Mouse (Mus musculus) G1E (cell line): ENCODE measurements around the gene Adh7. TPM values are rescaled to one million over a fixed set of nuclear protein-coding genes. Genes with fewer than 3 reads are reported as not detected.

Experiments
- ATAC-seq: 2 replicates; pipeline ENCODE4 v1.8.0; 2016; ENCODE audit warnings: mild to moderate bottlenecking; ENCODE audit not compliant: insufficient number of reproducible peaks, poor library complexity, low FRiP score, severe bottlenecking; ENCODE audit errors: extremely low read depth
- DNase-seq: peaks from one replicate; pipeline ENCODE4 v3.0.0; 2012; ENCODE audit warnings: low spot score
- H3K27me3 ChIP-seq: 2 replicates; pipeline ENCODE4 v1.6.1; 2012; ENCODE audit warnings: mild to moderate bottlenecking, low read length, inconsistent platforms; ENCODE audit not compliant: insufficient read depth
- H3K36me3 ChIP-seq: replicated peaks from 2 replicates; pipeline ENCODE3; 2012; ENCODE audit warnings: mild to moderate bottlenecking, inconsistent platforms
- H3K4me1 ChIP-seq: 2 replicates; pipeline ENCODE4 v1.6.1; 2012; ENCODE audit warnings: low read depth, low read length, inconsistent platforms, mixed read lengths; ENCODE audit not compliant: insufficient read depth
- H3K4me3 ChIP-seq: 2 replicates; pipeline ENCODE4 v1.5.1; 2012; ENCODE audit warnings: low read depth, mild to moderate bottlenecking, inconsistent platforms, low read length, moderate library complexity, mixed read lengths
- H3K9me3 ChIP-seq: replicated peaks from 2 replicates; pipeline ENCODE4 v1.6.1; 2012; ENCODE audit warnings: inconsistent platforms
- CTCF ChIP-seq: IDR thresholded peaks from 2 replicates; pipeline ENCODE4 v1.5.1; 2012; ENCODE audit warnings: low read depth, low read length, inconsistent platforms, mixed read lengths
- GATA1 ChIP-seq: IDR thresholded peaks from 2 replicates; pipeline ENCODE4 v1.6.1; 2012; ENCODE audit warnings: borderline replicate concordance, low read length, inconsistent platforms, mixed read lengths
- GATA2 ChIP-seq: IDR thresholded peaks from 2 replicates; pipeline ENCODE4 v1.6.1; 2012; ENCODE audit warnings: low read depth, low read length, inconsistent platforms, borderline replicate concordance
- POLR2AphosphoS5 ChIP-seq: IDR thresholded peaks from 2 replicates; pipeline ENCODE4 v1.6.1; 2012; ENCODE audit warnings: low read depth, low read length, inconsistent platforms; ENCODE audit not compliant: insufficient replicate concordance
- TAL1 ChIP-seq: conservative IDR thresholded peaks from 2 replicates; pipeline ENCODE4 v1.6.1; 2012; ENCODE audit warnings: low read depth, low read length, inconsistent platforms, mixed read lengths
- polyA plus RNA-seq: library from polyadenylated mRNA; stranded (reverse); fragments of >175 nt; gene quantifications from 2 replicates; pipeline ENCODE4 v1.2.3, GENCODE M21; 2012
- total RNA-seq, 2 experiments: library from RNA; stranded (forward) in 1 of 2; stranded (reverse) in 1 of 2; fragments of 200-1000 nt in 1 of 2; fragments of >200 nt in 1 of 2; fragmentation: Nextera tagmentation in 1 of 2; gene quantifications; 2 replicates each; pipeline ENCODE4 v1.2.3; 2014 to 2017

Adh7 gene
- total and polyA plus RNA-seq, 3 experiments: 0.05 TPM; not detected in 2

- no peak for TF ChIP-seq GATA2
- TF ChIP-seq CTCF: no peak
- TF ChIP-seq TAL1: no peak
- TF ChIP-seq POLR2AphosphoS5: no peak
- TF ChIP-seq GATA1: no peak
- no peak for DNase-seq
These were observed 26.8 kb downstream of the Adh7 start for GRCm38 (mm10) chr3:138244338-138244874.

GRCm38 (mm10) chr3:138246511-138247020, 29.0 kb downstream of the Adh7 start:
- DNase-seq: no peak
- Histone ChIP-seq H3K36me3 (no peaks in the 10 kb centered on the region), H3K27me3 (peaks cover 10% of the 10 kb centered on the region), H3K9me3 (no peaks in the 10 kb centered on the region), H3K4me1 (no peaks in the 10 kb centered on the region), H3K4me3 (no peak overlapping the region)
- ATAC-seq: no peak
- TF ChIP-seq CTCF: no peak
- TF ChIP-seq TAL1: no peak
- TF ChIP-seq POLR2AphosphoS5: no peak
- TF ChIP-seq GATA2: no peak
- TF ChIP-seq GATA1: no peak

More at GRCm38 (mm10) chr3:138244338-138244874, 26.8 kb downstream of the Adh7 start:
- H3K4me3 ChIP-seq: no peak overlapping the region
- H3K9me3 ChIP-seq: no peaks in the 10 kb centered on the region
- peaks cover 10% of the 10 kb centered on the region for H3K27me3 ChIP-seq
- no peaks in the 10 kb centered on the region for H3K4me1 ChIP-seq
- H3K36me3 ChIP-seq: no peaks in the 10 kb centered on the region
- no peak for ATAC-seq

- peaks cover 9% of the 10 kb centered on the region for H3K27me3 ChIP-seq
- no peak for DNase-seq
- no peaks in the 10 kb centered on the region for H3K4me1 ChIP-seq
- no peak for TF ChIP-seq GATA2
- no peak for TF ChIP-seq POLR2AphosphoS5
- no peak for TF ChIP-seq GATA1
- TF ChIP-seq TAL1: no peak
- TF ChIP-seq CTCF: no peak
- no peak for ATAC-seq
- no peaks in the 10 kb centered on the region for H3K9me3 ChIP-seq
- H3K36me3 ChIP-seq: no peaks in the 10 kb centered on the region
- H3K4me3 ChIP-seq: no peak overlapping the region
These were observed 29.7 kb downstream of the Adh7 start for GRCm38 (mm10) chr3:138247241-138247640.

- Histone ChIP-seq H3K4me1 (no peaks in the 10 kb centered on the region), H3K36me3 (no peaks in the 10 kb centered on the region), H3K9me3 (no peaks in the 10 kb centered on the region), H3K4me3 (no peak overlapping the region), H3K27me3 (0 out of 2 replicates have a peak, but pooled peaks cover 5% of the 10 kb centered on the region)
- DNase-seq (no peak), ATAC-seq (no peak)
- TF ChIP-seq GATA2 (no peak), CTCF (no peak), TAL1 (no peak), POLR2AphosphoS5 (no peak)
These were observed 30.5 kb downstream of the Adh7 start for GRCm38 (mm10) chr3:138248011-138248410.

- Histone ChIP-seq H3K4me1 (no peaks in the 10 kb centered on the region), H3K4me3 (no peak overlapping the region), H3K27me3 (0 out of 2 replicates have a peak, but pooled peaks cover 5% of the 10 kb centered on the region), H3K9me3 (no peaks in the 10 kb centered on the region), H3K36me3 (no peaks in the 10 kb centered on the region)
- ATAC-seq (no peak), DNase-seq (no peak)
- no peak for TF ChIP-seq GATA2
- TF ChIP-seq CTCF: no peak
- TF ChIP-seq POLR2AphosphoS5: no peak
- TF ChIP-seq GATA1: no peak
- no peak for TF ChIP-seq TAL1
These were observed 31.2 kb downstream of the Adh7 start for GRCm38 (mm10) chr3:138248746-138249145.

- no peak for DNase-seq
- no peaks in the 10 kb centered on the region for H3K27me3 ChIP-seq
- H3K4me1 ChIP-seq: no peaks in the 10 kb centered on the region
- H3K36me3 ChIP-seq: no peaks in the 10 kb centered on the region
- no peak for TF ChIP-seq GATA1
- no peak for TF ChIP-seq POLR2AphosphoS5
- no peak for TF ChIP-seq CTCF
- ATAC-seq: no peak
- no peak overlapping the region for H3K4me3 ChIP-seq
- H3K9me3 ChIP-seq: no peaks in the 10 kb centered on the region
These were observed 33.6 kb downstream of the Adh7 start for GRCm38 (mm10) chr3:138251156-138251555.

- no peak for DNase-seq
- TF ChIP-seq POLR2AphosphoS5: no peak
- no peak for TF ChIP-seq GATA1
- no peak for TF ChIP-seq TAL1
- TF ChIP-seq GATA2: no peak
- no peak overlapping the region for H3K4me3 ChIP-seq
These were observed 36.6 kb downstream of the Adh7 start for GRCm38 (mm10) chr3:138254205-138254604.

More at GRCm38 (mm10) chr3:138254205-138254604, 36.6 kb downstream of the Adh7 start:
- no peaks in the 10 kb centered on the region for H3K36me3 ChIP-seq
- H3K4me1 ChIP-seq: no peaks in the 10 kb centered on the region
- H3K9me3 ChIP-seq: no peaks in the 10 kb centered on the region
- H3K27me3 ChIP-seq: no peaks in the 10 kb centered on the region
- no peak for ATAC-seq
